Mouse (Mus musculus): ENCODE measurements at regions not wholly inside any gene's neighbourhood (a gene's known extent, or its start where the extent isn't known, plus 50 kb on each side); places are given as distances from the start of the nearest gene placed in this dataset.

DNA sequence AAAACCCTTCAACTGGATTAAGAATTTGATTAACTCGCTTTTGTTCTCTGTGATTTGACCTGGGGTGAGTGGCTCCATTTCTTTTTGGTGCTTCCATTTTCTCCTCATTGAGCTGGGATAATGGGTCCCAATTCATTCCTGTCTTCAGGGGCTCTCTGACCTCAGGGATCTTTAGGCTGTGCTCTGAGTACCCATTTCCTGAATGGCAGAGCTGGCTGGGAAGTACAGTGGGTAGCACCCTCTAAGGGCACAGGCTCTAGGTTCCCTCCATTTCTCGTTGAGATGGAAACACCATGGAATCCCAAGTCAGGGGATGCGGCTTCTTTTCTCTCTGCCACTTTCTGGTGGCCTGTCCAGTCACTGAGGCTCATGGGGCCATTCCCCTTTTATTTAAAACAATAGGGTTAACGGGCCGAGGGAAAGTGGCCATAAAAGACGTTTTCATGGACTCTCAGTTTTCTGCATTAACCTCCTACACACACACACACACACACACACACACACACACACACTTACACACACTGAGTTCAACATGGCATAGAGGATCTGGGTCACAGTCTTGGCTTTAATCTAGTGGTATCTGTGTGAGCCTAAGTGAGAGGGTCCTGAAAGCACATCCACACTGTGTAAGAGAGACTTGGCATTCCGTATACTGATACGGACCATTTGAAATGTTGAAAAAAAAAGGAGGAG is 98.3 kb upstream of the Ccnd2 start:
- TF ChIP-seq CTCF (IDR thresholded peaks at IDR 0.05; ENCODE audit: control insufficient read depth, insufficient read depth, insufficient read length) (no peak), CEBPB (IDR thresholded peaks at IDR 0.05; ENCODE audit: low read depth) (no peak)
